Mouse (Mus musculus): Measurements from ENCODE around the gene Iqgap2. TPM values are rescaled to one million over a fixed set of nuclear protein-coding genes. Genes with fewer than 3 reads are reported as not detected.

Gene Iqgap2
- total RNA-seq, 1 experiment from 2014 or later = 209 TPM

GRCm38 (mm10) chr13:95671108-95671897 is 220.4 kb downstream of the Iqgap2 start:
- peak; percentile 93 for ATAC-seq (replicated peaks; ENCODE audit: low read depth, poor library complexity, severe bottlenecking)

GRCm38 (mm10) chr13:95670534-95670933 is 221.2 kb downstream of the Iqgap2 start:
- no peak for ATAC-seq (replicated peaks; ENCODE audit: low read depth, poor library complexity, severe bottlenecking)

GRCm38 (mm10) chr13:95667260-95667659 is 224.5 kb downstream of the Iqgap2 start:
- ATAC-seq (replicated peaks; ENCODE audit: low read depth, poor library complexity, severe bottlenecking) = no peak

- ATAC-seq (replicated peaks; ENCODE audit: low read depth, poor library complexity, severe bottlenecking) = no peak
These were observed 225.9 kb downstream of the Iqgap2 start for GRCm38 (mm10) chr13:95665644-95666356.

- ATAC-seq (replicated peaks; ENCODE audit: low read depth, poor library complexity, severe bottlenecking) = no peak
These were observed 227.9 kb downstream of the Iqgap2 start for GRCm38 (mm10) chr13:95663834-95664233.

GRCm38 (mm10) chr13:95659432-95659831 is 232.3 kb downstream of the Iqgap2 start:
- ATAC-seq (replicated peaks; ENCODE audit: low read depth, poor library complexity, severe bottlenecking) = no peak

GRCm38 (mm10) chr13:95657171-95657570 is 234.6 kb downstream of the Iqgap2 start:
- peak; percentile 88 for ATAC-seq (replicated peaks; ENCODE audit: low read depth, poor library complexity, severe bottlenecking)

- 0 out of 2 replicates have a peak, but pooled peaks have one; percentile 8 for ATAC-seq (replicated peaks; ENCODE audit: low read depth, poor library complexity, severe bottlenecking)
These were observed 236.4 kb downstream of the Iqgap2 start for GRCm38 (mm10) chr13:95655284-95655683.

- 0 out of 2 replicates have a peak, but pooled peaks have one; percentile 4 for ATAC-seq (replicated peaks; ENCODE audit: low read depth, poor library complexity, severe bottlenecking)
These were observed 238.0 kb downstream of the Iqgap2 start for GRCm38 (mm10) chr13:95653696-95654095.

- no peak for ATAC-seq (replicated peaks; ENCODE audit: low read depth, poor library complexity, severe bottlenecking)
These were observed 239.7 kb downstream of the Iqgap2 start for GRCm38 (mm10) chr13:95651870-95652668.

- no peak for ATAC-seq (replicated peaks; ENCODE audit: low read depth, poor library complexity, severe bottlenecking)
These were observed 241.8 kb downstream of the Iqgap2 start for GRCm38 (mm10) chr13:95649941-95650340.

GRCm38 (mm10) chr13:95647248-95647647 is 244.5 kb downstream of the Iqgap2 start:
- ATAC-seq (replicated peaks; ENCODE audit: low read depth, poor library complexity, severe bottlenecking) = no peak

- ATAC-seq (replicated peaks; ENCODE audit: low read depth, poor library complexity, severe bottlenecking) = no peak
These were observed 245.0 kb downstream of the Iqgap2 start for GRCm38 (mm10) chr13:95646687-95647111.

- ATAC-seq (replicated peaks; ENCODE audit: low read depth, poor library complexity, severe bottlenecking) = no peak
These were observed 248.0 kb downstream of the Iqgap2 start for GRCm38 (mm10) chr13:95643740-95644139.

GRCm38 (mm10) chr13:95641061-95641986 is 250.4 kb downstream of the Iqgap2 start:
- no peak for ATAC-seq (replicated peaks; ENCODE audit: low read depth, poor library complexity, severe bottlenecking)

- no peak for ATAC-seq (replicated peaks; ENCODE audit: low read depth, poor library complexity, severe bottlenecking)
These were observed 251.3 kb downstream of the Iqgap2 start for GRCm38 (mm10) chr13:95640408-95640807.

GRCm38 (mm10) chr13:95639336-95640116 is 252.2 kb downstream of the Iqgap2 start:
- ATAC-seq (replicated peaks; ENCODE audit: low read depth, poor library complexity, severe bottlenecking) = 0 out of 2 replicates have a peak, but pooled peaks have one; percentile 36

- no peak for ATAC-seq (replicated peaks; ENCODE audit: low read depth, poor library complexity, severe bottlenecking)
These were observed 252.8 kb downstream of the Iqgap2 start for GRCm38 (mm10) chr13:95638894-95639293.

GRCm38 (mm10) chr13:95637737-95638136 is 254.0 kb downstream of the Iqgap2 start:
- no peak for ATAC-seq (replicated peaks; ENCODE audit: low read depth, poor library complexity, severe bottlenecking)

Measured in common myeloid progenitor, adult 5-6 weeks (primary cell).